Mouse (Mus musculus) adipose tissue, adult 10 weeks (tissue): ENCODE data around the gene Igfbp2. TPM values are rescaled to one million over a fixed set of nuclear protein-coding genes. Genes with fewer than 3 reads are reported as not detected.

Source experiments
- polyA plus RNA-seq: library from polyadenylated mRNA; stranded (reverse); fragments of 350-450 nt; fragmentation: Illumina TruSeq; extraction: RNeasy Lipid Tissue Mini Kit (QIAGEN cat#74804); gene quantifications from one replicate; pipeline ENCODE4 v1.2.3, GENCODE M21; 2014; ENCODE audit warnings: low read depth, low replicate concordance

Igfbp2 gene
- polyA plus RNA-seq, result 28.1 TPM

GRCm38 (mm10) chr1:72823751-72824706 is at the start of gene Igfbp2:
Gene Igfbp2, plus strand, starts transcription at chr1:72824503.

GRCm38 (mm10) chr1:72874287-72875211 is 50.2 kb downstream of the Igfbp2 start, which contains the start of gene Igfbp5:
Gene Igfbp5, minus strand, starts transcription at chr1:72874884.

Other genes with a start within 250 kb of the Igfbp2 start
- 17.1 TPM for gene Smarcal1, start 241.3 kb upstream of the Igfbp2 start, polyA plus RNA-seq
- gene Ankar, start 123.9 kb upstream of the Igfbp2 start, polyA plus RNA-seq, result 1.2 TPM
- gene Rpl37a, start 113.2 kb upstream of the Igfbp2 start, polyA plus RNA-seq, result 1,203 TPM
- 91.3 TPM for gene Igfbp5, start 50.4 kb downstream of the Igfbp2 start, polyA plus RNA-seq
- gene Tnp1, start 191.4 kb downstream of the Igfbp2 start, polyA plus RNA-seq, result 215 TPM